Mouse (Mus musculus) Patski (cell line): ENCODE measurements around the gene Sord. TPM values are rescaled to one million over a fixed set of nuclear protein-coding genes. Genes with fewer than 3 reads are reported as not detected.
"Not testable (repeated sequence)": the region's sequence is repeated elsewhere in the genome, so short reads cannot be mapped to it uniquely, and the experiment has no call there.

Source experiments
- ATAC-seq: fragments of 100-300 bp; one replicate; pipeline ENCODE4 v1.8.0; 2021
- CTCF ChIA-PET: fragments of 350-600 bp; sonication (Branson Sonifier 250); formaldehyde crosslinking; loops from one replicate; lab custom pipeline; 2022; ENCODE audit warnings: inconsistent platforms; lab: Charles Lee
- POLR2A ChIA-PET: fragments of 350-600 bp; sonication (Branson Sonifier 250); formaldehyde crosslinking; loops from one replicate; lab custom pipeline; 2022; ENCODE audit warnings: antibody characterized with exemption, inconsistent platforms; lab: Charles Lee
- DNase-seq: peaks from one replicate; pipeline ENCODE4 v3.0.0-alpha.2; 2011; ENCODE audit warnings: low read depth, low spot score
- H3K27me3 ChIP-seq: fragments of 371-371 bp; one replicate; pipeline ENCODE4 v1.5.1; 2021
- CTCF ChIP-seq: fragments of 100-300 bp; IDR thresholded peaks from one replicate; pipeline ENCODE4 v1.5.1; 2021
- in situ Hi-C: fragments of 300-500 bp; cut with MboI; formaldehyde crosslinking; loops from 3 replicates; pipeline ENCODE4 v1.11.1; 2018; ENCODE audit warnings: low pct_unique_long_range_greater_than_20kb, mixed read lengths
- polyA plus RNA-seq: library from polyadenylated mRNA; unstranded; gene quantifications from one replicate; pipeline ENCODE4 v1.2.3, GENCODE M21; 2021

The Sord gene
- 29.2 TPM for polyA plus RNA-seq

DNA sequence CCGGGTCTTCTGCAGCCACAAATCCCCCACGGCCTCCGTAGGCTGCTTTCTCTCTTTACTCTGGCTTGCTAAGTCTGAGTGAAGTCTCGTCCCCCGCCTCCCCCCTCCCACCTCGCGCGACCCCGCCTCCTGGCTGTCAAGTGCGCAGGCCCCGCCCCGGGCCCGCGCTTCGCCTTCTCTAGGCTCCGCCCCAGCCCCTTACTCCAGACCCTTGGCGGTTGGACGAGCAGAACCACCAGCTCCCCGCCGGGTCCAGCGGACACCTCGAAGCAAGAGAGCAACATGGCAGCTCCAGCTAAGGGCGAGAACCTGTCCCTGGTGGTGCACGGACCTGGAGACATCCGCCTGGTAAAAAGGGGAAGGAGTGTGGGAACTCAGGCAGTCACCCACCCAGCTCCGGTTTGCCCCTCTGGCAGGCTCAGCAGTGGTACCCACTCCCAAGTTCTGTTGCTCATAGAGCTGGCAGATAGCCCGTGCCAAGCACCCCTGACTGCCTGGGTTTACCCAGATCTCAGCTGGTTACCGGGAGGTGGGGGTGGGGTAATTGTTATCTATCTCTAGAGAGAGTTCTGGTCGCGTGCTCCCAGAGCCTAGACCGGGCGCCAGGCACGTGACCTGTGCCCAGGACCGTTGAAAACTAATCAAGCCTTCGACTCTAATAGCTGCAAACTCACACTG is at the start of gene Sord:
TSS of gene Sord (plus strand) at position 139 of the 678 bp plus-strand sequence.
- POLR2A ChIA-PET: interaction anchor here (0.6 kb wide), 1 partner anchor 429 kb away, joined by 5 read pairs; no protein-coding TSS in a partner anchor
- in situ Hi-C loops: no loop called here
- no peaks in the 10 kb centered on the region for H3K27me3 ChIP-seq
- DNase-seq (no peak), ATAC-seq (peak; percentile 69)
- no peak for TF ChIP-seq CTCF
- CTCF ChIA-PET: interaction anchor here (0.6 to 1.1 kb wide), 2 partner anchors 39 to 40 kb away, joined by 3 to 4 read pairs; no protein-coding TSS in a partner anchor

DNA sequence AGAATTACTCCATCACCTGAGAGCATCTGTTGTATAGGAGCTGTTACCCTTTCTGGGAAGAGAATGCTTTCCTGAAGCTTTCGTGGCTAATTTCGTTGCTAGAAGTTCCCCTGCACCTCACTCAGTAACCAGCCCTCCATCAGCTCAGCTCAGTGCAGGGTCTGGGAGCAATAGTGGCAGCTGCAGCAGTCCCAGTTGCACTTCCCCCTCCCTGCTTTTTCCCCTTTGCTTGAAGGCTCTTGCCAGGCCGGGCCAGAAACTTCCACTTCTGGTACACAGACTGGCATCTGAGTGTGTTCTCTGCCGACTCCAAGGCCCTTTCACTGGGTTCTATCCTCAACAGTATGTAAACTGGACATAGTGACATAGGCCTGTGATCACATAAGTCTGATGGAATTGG is 49.5 kb upstream of the Sord start:
- in situ Hi-C loops: no loop called here
- no peak for TF ChIP-seq CTCF

DNA sequence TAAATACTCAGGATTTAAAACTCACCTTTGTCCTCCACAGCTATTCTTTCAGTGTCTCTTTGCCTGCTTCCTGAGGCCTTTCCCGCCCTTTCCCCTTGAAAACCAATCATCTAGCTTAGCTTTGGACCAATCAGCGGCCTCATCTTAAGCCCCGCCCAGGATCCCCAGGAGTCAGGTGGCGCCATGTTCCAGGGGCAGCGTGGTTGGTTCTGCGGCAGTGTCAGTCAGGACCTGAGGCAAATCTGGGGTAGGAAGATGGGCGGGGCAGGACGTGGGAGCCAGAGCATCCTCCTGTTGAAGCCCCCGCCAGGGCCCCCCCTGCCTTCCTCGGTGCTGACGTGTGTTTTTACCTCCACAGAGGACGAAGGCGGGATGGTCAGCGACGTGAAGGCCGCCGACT is 48.4 kb upstream of the Sord start, which contains the start of the genes Patl2 and Terb2:
TSS of gene Patl2 (minus strand) at position 84 of the 400 bp plus-strand sequence.
TSS of gene Terb2 (plus strand) at position 167 of the 400 bp plus-strand sequence.
- no peak for TF ChIP-seq CTCF
- no peak for DNase-seq
- in situ Hi-C loops: no loop called here
- peaks cover 10% of the 10 kb centered on the region for H3K27me3 ChIP-seq
- no peak for ATAC-seq
- ChIA-PET POLR2A (interaction anchor here (0.6 kb wide), 1 partner anchor 193 kb away, joined by 3 read pairs; no protein-coding TSS in a partner anchor), CTCF (interaction anchor here (1.0 kb wide), 1 partner anchor 21 kb away, joined by 3 read pairs; no protein-coding TSS in a partner anchor)

More for the DNA sequence above, 49.5 kb upstream of the Sord start:
- no peak for DNase-seq
- CTCF ChIA-PET: no interaction called here
- POLR2A ChIA-PET: no interaction called here
- peaks cover 2% of the 10 kb centered on the region for H3K27me3 ChIP-seq
- no peak for ATAC-seq

DNA sequence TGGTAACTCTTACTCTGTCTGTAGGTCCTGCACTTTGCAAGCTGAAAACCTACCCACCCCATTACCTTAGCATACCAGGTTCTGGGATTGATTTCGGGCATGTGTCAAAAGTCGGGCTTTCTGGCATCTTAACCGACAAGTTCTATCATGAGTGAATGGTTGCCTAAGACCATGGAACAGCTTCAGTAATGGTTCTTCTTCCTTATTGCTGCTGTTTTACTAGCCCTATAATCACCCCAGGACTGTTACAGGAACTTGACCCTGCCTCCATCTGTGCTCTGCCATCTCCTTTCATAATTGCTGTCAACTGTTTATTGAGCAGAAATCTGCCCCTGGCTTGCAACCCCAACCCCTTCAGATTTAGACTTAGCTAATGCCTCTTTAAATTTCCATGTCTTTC is 47.8 kb upstream of the Sord start:
- CTCF ChIA-PET: interaction anchor here (1.0 kb wide), 1 partner anchor 22 kb away, joined by 3 read pairs; no protein-coding TSS in a partner anchor

DNA sequence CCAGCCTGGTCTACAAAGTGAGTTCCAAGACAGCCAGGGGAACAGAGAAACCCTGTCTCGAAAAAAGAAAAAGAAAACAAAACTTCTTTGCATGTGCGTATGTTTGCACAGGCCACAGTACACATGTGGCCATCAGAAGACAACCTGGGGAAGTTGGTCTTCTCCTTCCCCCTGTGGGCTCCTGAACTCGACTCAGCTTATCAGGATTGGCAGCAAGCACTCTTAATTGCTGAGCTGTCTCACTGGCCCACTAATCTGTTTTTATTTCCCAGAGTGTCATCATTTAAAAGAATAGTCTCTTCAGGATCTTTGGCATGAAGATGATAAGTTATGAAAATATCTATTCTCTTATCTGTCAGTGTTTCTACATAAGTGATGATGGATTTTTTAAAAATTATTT is 42.7 kb upstream of the Sord start:
- ATAC-seq: no peak
- in situ Hi-C loops: loop anchor here (10.0 kb wide), 2 partner anchors 363 to 433 kb away; no protein-coding TSS in a partner anchor
- DNase-seq: no peak
- H3K27me3 ChIP-seq: peaks cover 10% of the 10 kb centered on the region
- CTCF ChIA-PET: interaction anchor here (2.3 kb wide), 1 partner anchor 111 kb away, joined by 9 read pairs; no protein-coding TSS in a partner anchor
- TF ChIP-seq CTCF: no peak
- POLR2A ChIA-PET: no interaction called here

More for the DNA sequence above, 47.8 kb upstream of the Sord start:
- no peak for DNase-seq
- POLR2A ChIA-PET: no interaction called here
- ATAC-seq: no peak
- peaks cover 10% of the 10 kb centered on the region for H3K27me3 ChIP-seq
- TF ChIP-seq CTCF: no peak
- in situ Hi-C loops: no loop called here

DNA sequence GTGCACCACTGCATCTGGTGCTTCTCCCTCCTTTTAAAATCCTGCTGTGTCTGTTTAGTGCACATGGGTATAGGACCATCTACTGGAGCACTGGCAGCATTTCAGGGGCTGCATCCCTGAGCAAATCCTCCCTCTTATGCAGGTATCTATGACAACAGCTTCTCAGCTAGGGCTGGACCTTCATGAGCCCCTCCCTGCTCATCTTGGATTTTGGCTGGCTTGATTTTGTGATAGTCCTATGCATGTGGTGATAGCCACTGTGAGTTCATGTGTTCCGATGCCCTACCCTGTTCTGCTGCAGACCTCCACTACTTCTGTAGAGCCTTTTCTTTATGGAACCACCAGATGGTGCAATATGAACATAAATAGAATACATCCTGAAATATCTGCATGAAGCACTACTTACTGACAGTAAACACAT is 40.0 kb upstream of the Sord start:
- ChIA-PET CTCF (interaction anchor here (1.0 to 2.6 kb wide), 4 partner anchors 39 to 184 kb away, joined by 3 to 19 read pairs (median 8); no protein-coding TSS in a partner anchor), POLR2A (no interaction called here)
- DNase-seq: peak; percentile 10
- ATAC-seq: no peak
- H3K27me3 ChIP-seq: peaks cover 10% of the 10 kb centered on the region
- peak; percentile 61 for TF ChIP-seq CTCF
- in situ Hi-C loops: loop anchor here (10.0 kb wide), 2 partner anchors 360 to 430 kb away; no protein-coding TSS in a partner anchor

DNA sequence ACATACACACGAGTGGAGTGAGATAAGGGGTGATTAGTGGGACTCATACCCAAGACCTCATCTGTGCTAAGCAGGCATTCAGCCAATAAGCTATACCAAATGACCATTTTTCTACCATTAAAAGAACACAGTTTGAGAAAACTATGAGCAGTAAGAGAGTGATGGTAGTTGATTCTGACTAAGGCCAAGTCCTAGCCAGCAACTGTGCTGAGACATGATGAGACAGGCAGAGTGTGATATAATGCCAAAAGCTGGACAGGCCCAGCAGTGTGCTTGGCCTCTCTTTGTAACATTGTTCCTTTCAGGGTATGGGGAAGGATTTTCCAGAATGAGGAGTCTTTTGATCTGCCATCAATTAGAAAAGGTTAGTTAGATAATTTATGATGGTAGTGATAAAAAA is 33.0 kb upstream of the Sord start:
- in situ Hi-C loops: loop anchor here (5.0 kb wide), 2 partner anchors 41 to 176 kb away; no protein-coding TSS in a partner anchor
- no peaks in the 10 kb centered on the region for H3K27me3 ChIP-seq
- CTCF ChIA-PET: interaction anchor here (1.0 to 1.8 kb wide), 2 partner anchors 42 to 177 kb away, joined by 3 to 4 read pairs; no protein-coding TSS in a partner anchor
- no peak for ATAC-seq
- POLR2A ChIA-PET: no interaction called here
- DNase-seq: no peak
- no peak for TF ChIP-seq CTCF

DNA sequence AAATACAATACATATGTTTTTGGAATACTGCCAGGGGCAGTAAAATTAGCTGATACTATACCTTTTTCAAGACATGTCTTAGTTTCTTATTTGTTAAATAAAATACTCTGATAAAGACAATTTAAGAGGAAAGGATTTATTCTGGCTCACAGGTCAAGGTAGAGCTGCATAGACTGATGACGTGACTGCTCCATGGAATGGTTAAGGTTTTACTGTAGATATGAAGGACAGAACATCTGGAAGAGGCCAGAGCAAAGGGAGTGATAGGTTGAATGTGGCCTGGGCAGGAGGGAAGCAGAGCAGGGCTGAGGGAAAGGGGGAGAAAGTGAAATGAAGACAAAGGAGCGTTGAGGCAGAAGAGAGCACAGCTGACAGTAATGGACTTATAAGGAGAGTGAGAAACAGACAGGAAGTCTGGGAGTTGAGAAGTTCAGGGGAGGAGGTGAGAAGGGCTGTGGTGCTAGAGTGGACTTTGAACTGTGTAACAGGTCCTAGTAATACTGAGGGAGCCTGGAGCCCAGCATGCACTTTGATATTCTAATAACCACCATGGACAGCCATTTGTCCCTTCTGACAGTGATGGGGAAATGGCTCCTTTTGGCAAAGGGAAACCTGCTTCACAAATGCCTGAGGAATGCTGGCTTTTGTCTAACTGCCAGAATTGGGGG is 28.0 kb upstream of the Sord start:
- no peak for DNase-seq
- ATAC-seq: no peak
- POLR2A ChIA-PET: no interaction called here
- in situ Hi-C loops: no loop called here
- H3K27me3 ChIP-seq: no peaks in the 10 kb centered on the region
- TF ChIP-seq CTCF: no peak
- CTCF ChIA-PET: no interaction called here

DNA sequence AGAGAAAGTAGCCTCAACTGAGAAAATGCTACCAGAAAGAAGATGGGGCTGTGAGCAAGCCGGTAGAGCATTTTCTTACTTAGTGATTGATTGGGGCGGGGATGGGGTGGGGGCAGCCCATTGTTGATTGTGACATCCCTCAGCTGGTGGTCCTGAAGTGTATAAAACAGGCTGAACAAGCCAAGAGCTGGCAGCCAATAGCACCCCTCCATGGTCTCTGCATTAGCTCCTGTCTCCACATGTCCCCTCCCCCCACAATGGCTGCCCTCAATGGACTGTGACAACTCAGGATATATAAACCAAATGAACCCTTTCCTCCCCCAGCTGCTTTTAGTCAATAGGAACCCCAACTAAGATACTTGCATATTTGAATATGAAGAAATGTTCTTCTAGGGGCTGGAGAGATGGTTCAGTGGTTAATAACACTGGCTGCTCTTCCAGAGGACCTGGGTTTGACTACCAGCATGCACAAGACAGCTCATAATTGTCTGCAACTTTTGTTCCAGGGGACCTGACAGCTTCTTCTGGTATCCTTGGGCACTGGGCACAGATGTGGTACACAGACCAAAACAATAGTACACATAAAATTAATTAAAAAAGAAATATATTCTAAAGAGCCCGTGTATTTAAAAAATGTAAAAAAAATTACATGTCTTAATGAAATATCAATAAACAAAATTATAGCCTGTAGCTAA is 23.9 kb upstream of the Sord start:
- TF ChIP-seq CTCF: no peak
- ATAC-seq (no peak), DNase-seq (no peak)
- in situ Hi-C loops: no loop called here
- ChIA-PET CTCF (interaction anchor here (1.0 kb wide), 1 partner anchor 15 kb away, joined by 3 read pairs; no protein-coding TSS in a partner anchor), POLR2A (no interaction called here)
- no peaks in the 10 kb centered on the region for H3K27me3 ChIP-seq

DNA sequence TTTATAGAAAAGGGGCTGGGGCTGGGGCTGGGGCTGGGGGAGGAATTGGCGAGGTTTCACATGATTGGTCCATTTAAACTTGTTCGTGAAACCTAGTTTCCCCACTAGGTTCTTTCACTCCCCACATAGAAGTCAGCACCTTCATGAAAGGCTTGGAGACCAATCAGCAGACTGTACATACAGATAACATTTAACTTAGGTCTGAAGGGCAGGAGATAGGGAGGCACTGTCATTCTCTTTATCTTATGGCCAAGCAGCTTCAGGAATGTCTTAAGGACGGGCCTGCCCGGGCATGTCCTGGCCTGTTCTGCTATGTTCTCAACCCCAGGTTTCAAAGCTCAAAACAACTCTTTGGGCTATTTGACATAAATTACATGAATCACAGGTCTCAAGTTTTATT is 17.5 kb upstream of the Sord start:
- POLR2A ChIA-PET, H3K27me3 ChIP-seq, ATAC-seq, in situ Hi-C loops, DNase-seq, CTCF ChIA-PET: not testable (repeated sequence)
